Mouse (Mus musculus) right cerebral cortex, postnatal 14 days (tissue): ENCODE results near the gene Ccl24.
"Not testable (repeated sequence)": the region's sequence is repeated elsewhere in the genome, so short reads cannot be mapped to it uniquely, and the experiment has no call there.

Experiments used
- DNase-seq: peaks from one replicate; pipeline ENCODE4 v3.0.0; 2022

The Ccl24 gene

GRCm38 (mm10) chr5:135573006-135573405 is at the start of gene Ccl24:
TSS of gene Ccl24 (minus strand) at chr5:135573049.
- no peak for DNase-seq

DNA sequence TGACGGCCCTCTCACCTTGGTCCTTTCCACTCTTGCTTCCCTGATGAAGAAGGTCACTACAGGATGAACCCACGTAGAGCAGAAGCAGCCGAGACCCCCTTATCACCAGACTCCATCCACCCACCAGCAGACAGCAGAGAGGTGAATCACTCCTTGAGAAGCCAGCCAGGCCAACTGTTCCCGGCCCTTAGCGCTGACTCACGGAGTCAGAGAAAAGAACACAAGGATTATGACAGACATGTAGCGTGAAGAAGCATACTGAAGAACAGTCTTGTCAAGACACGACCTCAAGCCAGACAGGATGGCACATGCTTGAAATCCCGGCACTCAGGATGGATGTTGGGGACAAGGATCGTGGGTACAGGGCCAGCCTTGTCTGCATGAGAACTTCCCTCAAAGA is 48.9 kb upstream of the Ccl24 start:
- DNase-seq = no peak

GRCm38 (mm10) chr5:135620526-135620925 is 47.7 kb upstream of the Ccl24 start:
- no peak for DNase-seq

GRCm38 (mm10) chr5:135619741-135620140 is 46.9 kb upstream of the Ccl24 start:
- not testable (repeated sequence) for DNase-seq

- DNase-seq = no peak
These were observed 36.9 kb upstream of the Ccl24 start for GRCm38 (mm10) chr5:135609794-135610193.

DNA sequence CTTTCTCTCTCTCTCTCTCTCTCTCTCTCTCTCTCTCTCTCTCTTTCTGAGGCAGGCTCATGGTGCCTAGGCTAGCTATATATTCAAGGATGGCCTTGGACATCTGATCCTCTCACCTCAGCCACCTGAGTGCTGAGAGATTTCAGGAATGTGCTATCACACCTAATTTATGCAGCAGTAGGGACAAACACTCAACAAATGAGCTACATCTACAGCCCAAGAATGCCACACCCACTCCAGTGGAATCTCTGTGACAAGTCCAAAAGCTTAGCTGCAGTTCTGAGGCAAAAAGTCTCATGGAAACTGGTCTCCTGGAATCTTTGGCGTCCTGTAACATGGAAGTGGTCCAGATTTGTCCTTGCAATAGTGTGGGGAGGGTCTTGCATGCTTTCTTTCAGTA is 34.7 kb upstream of the Ccl24 start:
- DNase-seq = no peak

GRCm38 (mm10) chr5:135606717-135607116 is 33.9 kb upstream of the Ccl24 start:
- DNase-seq = not testable (repeated sequence)

GRCm38 (mm10) chr5:135604643-135605042 is 31.8 kb upstream of the Ccl24 start:
- not testable (repeated sequence) for DNase-seq

DNA sequence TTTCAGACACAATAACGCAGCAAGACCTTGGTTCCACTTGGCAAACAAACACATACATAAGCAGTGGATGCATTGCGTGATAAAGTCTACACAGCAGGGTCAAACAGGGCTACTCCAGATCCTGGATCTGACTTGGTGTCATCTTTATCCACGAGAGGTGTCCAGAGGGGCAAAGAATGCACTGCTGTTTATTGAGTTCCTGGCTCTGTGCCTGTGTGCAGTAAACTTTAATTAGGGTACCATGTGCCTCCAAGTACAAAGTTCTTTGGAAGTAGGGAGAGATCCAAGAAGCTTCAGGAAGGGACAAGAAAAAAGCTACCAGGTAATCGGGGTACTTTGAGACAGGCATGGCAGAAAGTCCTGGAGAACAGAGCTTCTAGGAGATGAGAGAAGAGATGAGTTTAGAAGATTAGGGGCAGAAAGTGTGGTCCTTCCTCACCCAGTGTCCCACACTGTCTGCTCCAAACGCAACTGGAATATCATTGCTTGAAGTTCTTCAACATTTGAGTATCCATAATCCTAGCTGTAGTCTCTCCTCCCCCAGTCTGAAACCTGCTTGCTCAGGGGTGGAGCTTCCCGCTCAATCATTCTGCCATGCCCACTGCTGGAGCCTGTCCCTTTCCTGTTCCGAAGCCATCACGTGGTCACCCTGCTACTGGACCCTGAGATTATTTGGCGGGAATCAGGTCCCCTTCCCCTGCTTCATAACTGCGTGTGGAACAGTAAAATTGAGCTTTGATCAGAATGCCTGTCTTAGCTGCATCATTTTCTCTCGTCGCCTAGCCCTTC is 17.3 kb upstream of the Ccl24 start:
- no peak for DNase-seq

- DNase-seq = no peak
These were observed 14.9 kb upstream of the Ccl24 start for GRCm38 (mm10) chr5:135587764-135588163.

- no peak for DNase-seq
These were observed 12.8 kb upstream of the Ccl24 start for GRCm38 (mm10) chr5:135585691-135586090.

GRCm38 (mm10) chr5:135582330-135582729 is 9.5 kb upstream of the Ccl24 start:
- DNase-seq = no peak

DNA sequence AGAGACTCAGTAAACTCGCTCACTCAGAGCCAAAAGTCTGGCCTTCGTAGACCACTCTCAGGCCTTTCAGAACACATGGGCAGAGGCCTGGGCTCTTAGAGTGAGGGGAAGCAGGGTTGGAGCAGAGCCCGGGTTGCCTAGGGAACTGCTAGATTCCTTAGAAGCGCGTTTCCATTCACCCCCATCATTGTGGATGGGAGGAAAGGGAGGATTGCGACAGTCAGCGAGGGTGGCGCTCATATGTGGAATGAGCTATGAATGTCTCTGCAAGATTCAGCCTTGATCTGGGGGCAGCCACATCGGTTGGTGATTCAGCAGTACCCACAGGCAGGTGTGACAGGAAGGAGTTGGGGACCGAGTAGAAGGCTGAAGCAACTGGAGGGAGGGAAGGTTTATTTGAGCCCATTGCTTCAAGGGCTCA is 6.5 kb upstream of the Ccl24 start:
- DNase-seq = peak; percentile 48

- no peak for DNase-seq
These were observed 3.2 kb upstream of the Ccl24 start for GRCm38 (mm10) chr5:135576055-135576454.

- DNase-seq = no peak
These were observed 4.2 kb downstream of the Ccl24 start for GRCm38 (mm10) chr5:135568698-135569097.

DNA sequence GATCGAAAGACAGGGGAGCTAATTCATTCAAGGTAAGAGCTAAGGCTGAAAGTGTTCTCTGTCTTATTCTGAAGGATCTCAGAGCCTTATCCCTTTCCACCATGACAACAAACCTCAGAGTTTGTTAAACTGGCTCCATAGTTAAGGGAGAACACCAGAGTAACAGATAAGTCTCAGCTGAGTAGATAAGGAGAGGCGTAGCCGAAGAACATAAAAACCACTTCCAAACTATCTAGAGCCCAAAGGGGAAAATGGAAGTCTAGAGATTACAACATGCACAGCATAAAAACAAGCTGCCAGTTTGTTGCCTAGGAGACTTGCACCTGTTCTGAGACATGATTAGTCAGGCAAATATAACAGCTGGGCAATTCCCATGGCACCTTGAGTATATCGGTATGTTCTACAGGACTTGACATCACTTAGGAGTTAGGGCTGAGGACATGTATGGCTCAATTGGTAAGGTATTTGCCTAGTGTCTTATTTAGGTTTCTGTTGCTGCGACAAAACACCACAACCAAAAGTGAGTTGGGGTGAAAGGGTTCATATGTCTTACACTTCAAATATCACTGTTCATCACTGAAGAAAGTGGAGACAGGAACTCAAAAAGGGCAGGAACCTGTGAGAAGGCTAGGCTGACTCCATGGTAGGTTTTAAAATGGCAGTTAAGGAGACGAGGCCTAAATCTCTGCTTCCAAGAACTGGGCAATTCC is 5.1 kb downstream of the Ccl24 start:
- DNase-seq = no peak

GRCm38 (mm10) chr5:135563469-135563868 is 9.4 kb downstream of the Ccl24 start, which contains the start of gene Ccl26:
TSS of gene Ccl26 (minus strand) at chr5:135563569.
- no peak for DNase-seq

DNA sequence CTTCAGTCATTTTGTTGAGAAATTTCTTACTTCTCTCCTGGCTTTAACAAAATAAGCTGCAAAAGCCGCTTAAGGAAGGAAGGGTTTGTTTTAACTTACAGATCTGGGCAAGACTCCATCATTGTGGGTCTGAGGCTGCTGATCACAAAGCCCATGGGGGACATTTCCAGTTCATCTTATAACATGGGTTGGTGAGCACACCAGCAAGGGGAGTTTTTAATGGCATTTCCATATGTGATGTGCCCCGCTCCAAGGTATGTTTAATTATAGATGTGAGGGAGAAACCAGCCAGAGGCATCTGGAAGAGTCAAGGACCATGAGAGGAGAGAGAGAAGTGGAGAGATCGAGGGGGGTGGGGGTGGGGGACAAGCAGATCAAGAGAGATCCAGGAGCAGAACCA is 15.2 kb downstream of the Ccl24 start:
- no peak for DNase-seq

GRCm38 (mm10) chr5:135557051-135557450 is 15.8 kb downstream of the Ccl24 start:
- DNase-seq = no peak

DNA sequence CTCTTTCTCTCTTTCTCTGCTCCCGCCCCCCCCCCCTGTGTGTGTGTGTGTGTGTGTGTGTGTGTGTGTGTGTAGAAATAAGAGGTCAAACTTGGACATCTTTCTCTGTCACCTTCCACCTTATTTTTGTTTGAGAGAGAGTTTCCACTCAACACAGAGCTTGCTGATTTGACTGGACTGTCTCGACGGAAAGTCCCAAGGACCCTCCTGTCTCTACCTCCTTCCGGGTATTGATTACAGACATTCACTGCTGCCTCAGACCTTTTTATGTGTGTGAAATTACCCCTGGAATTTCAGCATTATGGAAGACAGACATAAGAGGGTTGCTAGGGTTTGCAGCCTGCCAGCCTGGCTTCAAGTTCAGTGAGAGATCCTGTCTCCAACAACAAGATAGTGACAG is 16.6 kb downstream of the Ccl24 start:
- no peak for DNase-seq

- no peak for DNase-seq
These were observed 21.3 kb downstream of the Ccl24 start for GRCm38 (mm10) chr5:135551591-135551990.

GRCm38 (mm10) chr5:135550910-135551309 is 21.9 kb downstream of the Ccl24 start:
- DNase-seq = no peak

DNA sequence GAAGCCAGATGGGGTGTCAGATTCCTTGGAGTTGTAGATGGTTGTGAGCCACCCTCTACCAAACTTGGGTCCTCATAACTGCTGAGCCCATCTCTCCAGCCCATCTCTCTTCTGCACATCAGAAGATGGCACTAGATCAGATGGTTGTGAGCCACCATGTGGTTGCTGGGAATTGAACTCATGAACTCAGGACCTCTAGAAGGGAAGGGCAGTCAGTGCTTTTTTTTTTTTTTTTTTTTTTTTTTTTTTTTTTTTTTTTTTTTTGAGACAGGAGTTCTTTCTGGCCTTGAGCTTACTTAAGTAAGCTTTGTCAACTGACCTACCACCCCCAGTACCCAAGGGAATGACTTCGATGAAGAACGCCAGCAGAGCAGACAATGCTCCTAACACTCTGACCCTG is 24.9 kb downstream of the Ccl24 start:
- DNase-seq = no peak
